Mouse (Mus musculus): ENCODE measurements around the gene Cnot10.

Gene Cnot10

GRCm38 (mm10) chr9:114650938-114651634 lies 11.1 kb upstream of the Cnot10 start:
- in situ Hi-C loops (cut with MboI; ENCODE audit: unreplicated experiment in 2 of 2) = loop anchor here in 1 of 2 experiments (10.0 kb wide), 1 partner anchor 164 kb away; no protein-coding TSS in a partner anchor

GRCm38 (mm10) chr9:114649371-114649770 lies 9.4 kb upstream of the Cnot10 start:
- in situ Hi-C loops (cut with MboI; ENCODE audit: unreplicated experiment in 2 of 2) = loop anchor here (5.0 to 25.0 kb wide), 5 partner anchors 78 to 663 kb away; partner anchors contain the start of genes Gpd1l (in 1 of the 2) and Stt3b (in 1 of the 2)

- in situ Hi-C loops (cut with MboI; ENCODE audit: unreplicated experiment in 2 of 2) = loop anchor here (5.0 to 25.0 kb wide), 5 partner anchors 79 to 664 kb away; partner anchors contain the start of genes Gpd1l (in 1 of the 2) and Stt3b (in 1 of the 2)
Measured at GRCm38 (mm10) chr9:114648472-114648871, 8.5 kb upstream of the Cnot10 start.

GRCm38 (mm10) chr9:114647506-114648432 lies 7.8 kb upstream of the Cnot10 start:
- in situ Hi-C loops (cut with MboI; ENCODE audit: unreplicated experiment in 2 of 2) = loop anchor here (5.0 to 25.0 kb wide), 5 partner anchors 80 to 665 kb away; partner anchors contain the start of genes Gpd1l (in 1 of the 2) and Stt3b (in 1 of the 2)

GRCm38 (mm10) chr9:114646556-114647505 lies 6.8 kb upstream of the Cnot10 start:
- in situ Hi-C loops (cut with MboI; ENCODE audit: unreplicated experiment in 2 of 2) = loop anchor here (5.0 to 25.0 kb wide), 5 partner anchors 80 to 665 kb away; partner anchors contain the start of genes Gpd1l (in 1 of the 2) and Stt3b (in 1 of the 2)

- in situ Hi-C loops (cut with MboI; ENCODE audit: unreplicated experiment in 2 of 2) = loop anchor here in 1 of 2 experiments (25.0 kb wide), 1 partner anchor 673 kb away; the partner anchor contains the start of gene Stt3b
Measured at GRCm38 (mm10) chr9:114639186-114639748, 717 bp downstream of the Cnot10 start.

- in situ Hi-C loops (cut with MboI; ENCODE audit: unreplicated experiment in 2 of 2) = loop anchor here in 1 of 2 experiments (25.0 kb wide), 1 partner anchor 676 kb away; the partner anchor contains the start of gene Stt3b
Measured at GRCm38 (mm10) chr9:114636751-114637150, 3.2 kb downstream of the Cnot10 start.

- in situ Hi-C loops (cut with MboI; ENCODE audit: unreplicated experiment in 2 of 2) = loop anchor here in 1 of 2 experiments (25.0 kb wide), 1 partner anchor 676 kb away; the partner anchor contains the start of gene Stt3b
Measured at GRCm38 (mm10) chr9:114636150-114636549, 3.8 kb downstream of the Cnot10 start.

GRCm38 (mm10) chr9:114632331-114632730 lies 7.7 kb downstream of the Cnot10 start:
- in situ Hi-C loops (cut with MboI; ENCODE audit: unreplicated experiment in 2 of 2) = loop anchor here in 1 of 2 experiments (25.0 kb wide), 1 partner anchor 680 kb away; the partner anchor contains the start of gene Stt3b

GRCm38 (mm10) chr9:114626726-114627125 lies 13.3 kb downstream of the Cnot10 start:
- in situ Hi-C loops (cut with MboI; ENCODE audit: unreplicated experiment in 2 of 2) = loop anchor here in 1 of 2 experiments (25.0 kb wide), 1 partner anchor 686 kb away; the partner anchor contains the start of gene Stt3b

- in situ Hi-C loops (cut with MboI; ENCODE audit: unreplicated experiment in 2 of 2) = loop anchor here in 1 of 2 experiments (25.0 kb wide), 1 partner anchor 638 kb away; no protein-coding TSS in a partner anchor
Measured at GRCm38 (mm10) chr9:114624178-114624577, 15.8 kb downstream of the Cnot10 start.

GRCm38 (mm10) chr9:114621149-114621548 lies 18.8 kb downstream of the Cnot10 start:
- in situ Hi-C loops (cut with MboI; ENCODE audit: unreplicated experiment in 2 of 2) = loop anchor here in 1 of 2 experiments (25.0 kb wide), 1 partner anchor 641 kb away; no protein-coding TSS in a partner anchor

- in situ Hi-C loops (cut with MboI; ENCODE audit: unreplicated experiment in 2 of 2) = loop anchor here in 1 of 2 experiments (25.0 kb wide), 1 partner anchor 648 kb away; no protein-coding TSS in a partner anchor
Measured at GRCm38 (mm10) chr9:114614176-114614953, 25.6 kb downstream of the Cnot10 start.

- in situ Hi-C loops (cut with MboI; ENCODE audit: unreplicated experiment in 2 of 2) = loop anchor here in 1 of 2 experiments (25.0 kb wide), 1 partner anchor 649 kb away; no protein-coding TSS in a partner anchor
Measured at GRCm38 (mm10) chr9:114613026-114613425, 27.0 kb downstream of the Cnot10 start.

- in situ Hi-C loops (cut with MboI; ENCODE audit: unreplicated experiment in 2 of 2) = loop anchor here in 1 of 2 experiments (25.0 kb wide), 1 partner anchor 650 kb away; no protein-coding TSS in a partner anchor
Measured at GRCm38 (mm10) chr9:114612566-114612965, 27.4 kb downstream of the Cnot10 start.

- in situ Hi-C loops (cut with MboI; ENCODE audit: unreplicated experiment in 2 of 2) = loop anchor here in 1 of 2 experiments (25.0 kb wide), 1 partner anchor 652 kb away; no protein-coding TSS in a partner anchor
Measured at GRCm38 (mm10) chr9:114610266-114610665, 29.7 kb downstream of the Cnot10 start.

- in situ Hi-C loops (cut with MboI; ENCODE audit: unreplicated experiment in 2 of 2) = loop anchor here in 1 of 2 experiments (25.0 kb wide), 1 partner anchor 658 kb away; no protein-coding TSS in a partner anchor
Measured at GRCm38 (mm10) chr9:114603876-114604540, 36.0 kb downstream of the Cnot10 start.

Measured in v-Abl transformed pro-B cells (cell line).